10 mouse cellular contexts compared by ENCODE assay signal in genomic region chr5:92728252-92728828, GRCm38 (mm10). TPM values are rescaled to one million over a fixed set of nuclear protein-coding genes. Genes with fewer than 3 reads are reported as not detected.
DNase-seq lines count a peak whose midpoint lies in the region; ATAC-seq and TF ChIP-seq lines count a peak whose summit lies in the region.
"Had no signal": no experiment of that assay in that cellular context is flagged by ENCODE, and none has a peak within 500 bp of the region (broad histone marks: within the 10 kb centered on the region; RNA-seq: fewer than 3 reads in every experiment).

No protein-coding gene starts in this region.

- no peak overlapping the region for H3K9ac ChIP-seq in hindbrain, embryonic 14.5 days
- H3K9ac ChIP-seq: embryonic facial prominence, embryonic 15.5 days had no signal

- WGBS in hindbrain, embryonic 14.5 days = 51% methylated on average over 5 of the region's 5 CpGs
- WGBS in midbrain, embryonic 10.5 days = 56% methylated on average over 5 of the region's 5 CpGs

- H3K4me3 ChIP-seq in E14TG2a.4 (replicated peaks; ENCODE audit: low read length) = no peak overlapping the region
- no peak overlapping the region for H3K4me3 ChIP-seq in hindbrain, embryonic 14.5 days (replicated peaks; ENCODE audit: low read length)
- H3K4me3 ChIP-seq in midbrain, embryonic 10.5 days = no peak overlapping the region
- H3K4me3 ChIP-seq: embryonic facial prominence, embryonic 15.5 days; myocyte had no signal

- no peaks in the 10 kb centered on the region for H3K4me1 ChIP-seq in E14TG2a.4 (replicated peaks; ENCODE audit: low read depth, low read length)
- H3K4me1 ChIP-seq in hindbrain, embryonic 14.5 days (replicated peaks; ENCODE audit: control insufficient read depth, insufficient read depth, low read length) = no peaks in the 10 kb centered on the region
- peaks cover 9% of the 10 kb centered on the region; the same call in 1 of the 2 replicates for H3K4me1 ChIP-seq in midbrain, embryonic 10.5 days
- H3K4me1 ChIP-seq: embryonic facial prominence, embryonic 15.5 days had no signal

- no peaks in the 10 kb centered on the region for H3K27me3 ChIP-seq in E14TG2a.4 (ENCODE audit: insufficient read depth, low read length)
- no peaks in the 10 kb centered on the region for H3K27me3 ChIP-seq in hindbrain, embryonic 14.5 days (ENCODE audit: control insufficient read depth, insufficient read depth, low read length)
- no peaks in the 10 kb centered on the region for H3K27me3 ChIP-seq in midbrain, embryonic 10.5 days (ENCODE audit: low read depth, poor library complexity, severe bottlenecking)
- H3K27me3 ChIP-seq: embryonic facial prominence, embryonic 15.5 days had no signal

- peak; percentile 62 for DNase-seq in ZHBTc4 (ENCODE audit: low read depth, low spot score)
- DNase-seq in embryo, embryonic 9.5 days (ENCODE audit: extremely low spot score) = peak; percentile 39
- peak; percentile 85 for DNase-seq in hindbrain, embryonic 14.5 days (ENCODE audit: low spot score)
- peak; percentile 39 to 68 for DNase-seq in layer of hippocampus, postnatal 10 days (ENCODE audit: low spot score in 2 of 2)
- peak; percentile 30 for DNase-seq in midbrain, embryonic 10.5 days (ENCODE audit: low spot score)
- peak; percentile 49 for DNase-seq in testis, postnatal 10 days (ENCODE audit: low spot score)
- DNase-seq in spleen, postnatal 10 days (ENCODE audit: low spot score in 2 of 2) = no peak

- no peaks in the 10 kb centered on the region for H3K36me3 ChIP-seq in E14TG2a.4 (ENCODE audit: insufficient read depth, low read length)
- no peaks in the 10 kb centered on the region for H3K36me3 ChIP-seq in hindbrain, embryonic 14.5 days (replicated peaks; ENCODE audit: control insufficient read depth, insufficient read depth)
- no peaks in the 10 kb centered on the region for H3K36me3 ChIP-seq in midbrain, embryonic 10.5 days
- H3K36me3 ChIP-seq: embryonic facial prominence, embryonic 15.5 days had no signal

- peak; percentile 37 for TF ChIP-seq CTCF in E14TG2a.4 (conservative IDR thresholded peaks at IDR 0.05; ENCODE audit: low read length)

- no peak overlapping the region for H3K27ac ChIP-seq in hindbrain, embryonic 14.5 days
- no peak overlapping the region for H3K27ac ChIP-seq in midbrain, embryonic 10.5 days (replicated peaks)
- H3K27ac ChIP-seq: embryonic facial prominence, embryonic 15.5 days had no signal

- H3K4me2 ChIP-seq in hindbrain, embryonic 14.5 days (replicated peaks) = no peak overlapping the region
- H3K4me2 ChIP-seq: embryonic facial prominence, embryonic 15.5 days had no signal

- H3K9me3 ChIP-seq in E14TG2a.4 (ENCODE audit: low read length) = no peaks in the 10 kb centered on the region
- no peaks in the 10 kb centered on the region for H3K9me3 ChIP-seq in hindbrain, embryonic 14.5 days (ENCODE audit: control insufficient read depth, low read length)
- H3K9me3 ChIP-seq in midbrain, embryonic 10.5 days (replicated peaks) = 0 out of 2 replicates have a peak, but pooled peaks cover 4% of the 10 kb centered on the region
- H3K9me3 ChIP-seq: embryonic facial prominence, embryonic 15.5 days had no signal

- 0 out of 2 replicates have a peak, but pooled peaks have one; percentile 54 for ATAC-seq in hindbrain, embryonic 14.5 days (ENCODE audit: low FRiP score)

RNA-seq across cellular contexts. Expression of gene Shroom3, which starts 45.1 kb away (rescaled TPM):
- polyA plus RNA-seq in hindbrain, embryonic 14.5 days (2014; fragmentation: Nextera tagmentation; extraction: Ambion mirVana) = 2.3 and 2.6 TPM in 2 replicates
- total RNA-seq in layer of hippocampus, postnatal 10 days (2021) = 1 to 10 TPM; 2.5 to 3.8 TPM
- 5.8 and 8.3 TPM in 2 replicates for polyA plus RNA-seq in midbrain, embryonic 10.5 days (2016; fragmentation: Nextera tagmentation; extraction: Ambion mirVana)

RNA-seq across cellular contexts. Expression of gene Ccdc158, which starts 53.3 kb away (rescaled TPM):
- 0.78 and 1.0 TPM in 2 replicates for polyA plus RNA-seq in hindbrain, embryonic 14.5 days (2014; fragmentation: Nextera tagmentation; extraction: Ambion mirVana)
- under 1 TPM; 0.50 to 0.74 TPM for total RNA-seq in layer of hippocampus, postnatal 10 days (2021)
- 0.85 and 0.89 TPM in 2 replicates for polyA plus RNA-seq in midbrain, embryonic 10.5 days (2016; fragmentation: Nextera tagmentation; extraction: Ambion mirVana)
- polyA plus RNA-seq: myocyte had no signal

Comparison
In these comparisons a context has a peak if more than half of its experiments do, and no peak if none do; other contexts are left out.
1. DNase-seq: peak in ZHBTc4 (single experiment), embryo, embryonic 9.5 days (single experiment), hindbrain, embryonic 14.5 days (single experiment), layer of hippocampus, postnatal 10 days (2 of 2), midbrain, embryonic 10.5 days (single experiment) and testis, postnatal 10 days (single experiment); none in spleen, postnatal 10 days (0 of 2).